Mouse (Mus musculus) bone marrow macrophage, adult 2 months (primary cell): ENCODE measurements around the gene Cog4.

Experiments
- CTCF ChIP-seq: IDR thresholded peaks from 2 replicates; pipeline ENCODE4 v1.5.1; 2012; ENCODE audit warnings: low read depth, mild to moderate bottlenecking, low read length, moderate library complexity
- POLR2A ChIP-seq: IDR thresholded peaks from 2 replicates; pipeline ENCODE4 v1.6.1; 2012; ENCODE audit warnings: mild to moderate bottlenecking, low read depth, low read length, borderline replicate concordance

DNA sequence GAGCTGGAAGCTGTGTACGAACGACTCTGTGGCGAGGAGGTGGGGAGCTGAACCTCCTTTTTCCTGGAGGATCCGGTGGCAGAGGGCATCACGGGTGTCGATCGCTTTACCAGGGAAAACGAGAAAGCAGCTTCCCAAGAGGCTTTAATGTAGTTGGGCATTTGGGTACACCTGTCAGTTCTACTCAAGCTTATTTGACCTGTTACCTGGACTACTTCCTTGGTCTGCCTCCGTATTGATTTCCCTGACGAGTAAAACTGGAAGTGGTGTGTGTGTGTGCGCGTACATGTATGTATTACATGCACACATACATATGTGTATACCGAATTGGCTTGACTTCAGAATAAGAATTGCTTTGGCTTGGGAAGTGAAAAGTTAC, 760 bp downstream of the Cog4 start:
- TF ChIP-seq CTCF (no peak), POLR2A (no peak)
